Mouse (Mus musculus) limb, embryonic 13.5 days (tissue): ENCODE measurements at regions not wholly inside any gene's neighbourhood (a gene's known extent, or its start where the extent isn't known, plus 50 kb on each side); places are given as distances from the start of the nearest gene placed in this dataset.

Experiments
- ATAC-seq: fragments of 200-750 bp; cut with Nextera tagmentation; 2 replicates; pipeline ENCODE4 v1.8.0; 2017; ENCODE audit warnings: low read depth, moderate number of reproducible peaks, moderate TSS enrichment; ENCODE audit not compliant: low FRiP score
- H3K27ac ChIP-seq: fragments of 300-500 bp; sonication (generic); 2 replicates; pipeline ENCODE4 v1.5.1; 2015; ENCODE audit warnings: inconsistent platforms, mild to moderate bottlenecking, moderate library complexity
- H3K27me3 ChIP-seq: fragments of 300-500 bp; sonication (generic); 2 replicates; pipeline ENCODE4 v1.6.1; 2015; ENCODE audit warnings: mild to moderate bottlenecking, inconsistent platforms
- H3K36me3 ChIP-seq: fragments of 300-500 bp; sonication (generic); 2 replicates; pipeline ENCODE4 v1.6.1; 2015; ENCODE audit warnings: inconsistent platforms, mild to moderate bottlenecking, moderate library complexity
- H3K4me1 ChIP-seq: fragments of 300-500 bp; sonication (generic); 2 replicates; pipeline ENCODE4 v1.6.1; 2015; ENCODE audit warnings: inconsistent platforms
- H3K4me2 ChIP-seq: fragments of 300-500 bp; sonication (generic); replicated peaks from 2 replicates; pipeline ENCODE4 v1.6.1; 2015; ENCODE audit warnings: inconsistent platforms, mild to moderate bottlenecking, moderate library complexity
- H3K4me3 ChIP-seq: fragments of 300-500 bp; sonication (generic); 2 replicates; pipeline ENCODE4 v1.5.1; 2015; ENCODE audit warnings: moderate library complexity, mild to moderate bottlenecking, inconsistent platforms
- H3K9ac ChIP-seq: fragments of 300-500 bp; sonication (generic); 2 replicates; pipeline ENCODE4 v1.6.1; 2015; ENCODE audit warnings: mild to moderate bottlenecking, inconsistent platforms
- H3K9me3 ChIP-seq: fragments of 300-500 bp; sonication (generic); 2 replicates; pipeline ENCODE4 v1.6.1; 2016; ENCODE audit warnings: inconsistent platforms
- WGBS: fragments of 180-500 bp; shearing (Covaris S2); methylation state at CpG from one replicate; pipeline ENCODE4 v1.1.7; 2015; 5-methylcytosine and 5-hydroxymethylcytosine counted together

DNA sequence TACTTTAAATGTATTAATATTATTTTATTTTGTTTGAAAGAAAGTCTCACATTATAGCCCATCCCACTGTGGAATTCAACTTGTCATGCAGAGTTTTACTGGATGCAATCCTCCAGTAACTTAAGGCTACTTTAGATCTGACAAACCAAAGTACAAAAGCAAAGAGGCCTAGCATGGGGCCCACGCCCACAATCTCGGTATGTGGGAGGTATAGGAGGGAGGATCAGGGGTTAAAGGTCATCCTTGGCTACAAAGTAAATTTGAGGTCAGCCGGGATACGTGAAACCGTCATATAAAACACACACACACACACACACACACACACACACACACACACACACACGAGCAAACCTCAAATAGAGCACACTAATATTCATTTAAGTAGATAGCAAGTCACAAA lies 51.3 kb upstream of the Tbl1xr1 start:
- Histone ChIP-seq H3K36me3 (no peaks in the 10 kb centered on the region), H3K9ac (no peak overlapping the region), H3K27ac (no peak overlapping the region), H3K27me3 (no peaks in the 10 kb centered on the region), H3K4me2 (no peak overlapping the region), H3K4me1 (peaks cover 30% of the 10 kb centered on the region), H3K9me3 (no peaks in the 10 kb centered on the region), H3K4me3 (no peak overlapping the region)
- 17% methylated on average over 6 of the region's 6 CpGs for WGBS
- no peak for ATAC-seq

DNA sequence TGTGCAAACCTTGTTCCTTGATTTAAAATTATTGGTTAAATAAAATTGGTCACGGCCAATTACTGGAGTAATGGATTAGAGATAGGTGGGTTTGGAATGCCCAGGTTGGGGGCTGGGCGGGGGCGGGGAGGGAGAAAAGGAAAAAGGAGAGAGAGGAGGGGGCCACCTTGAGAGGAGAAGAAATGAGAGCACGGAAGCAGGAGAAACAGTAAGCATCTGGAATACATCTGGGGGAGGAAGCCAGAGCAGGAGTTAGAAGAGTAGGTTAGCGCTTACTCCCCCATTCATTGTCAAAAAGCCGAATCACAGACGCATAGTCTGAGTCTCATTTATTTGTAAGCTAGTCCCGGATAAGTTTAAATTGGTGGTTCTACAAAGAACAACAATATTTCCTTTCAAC lies 50.8 kb upstream of the Tbl1xr1 start:
- Histone ChIP-seq H3K4me3 (no peak overlapping the region), H3K9ac (no peak overlapping the region), H3K4me1 (peaks cover 30% of the 10 kb centered on the region), H3K9me3 (no peaks in the 10 kb centered on the region), H3K27me3 (no peaks in the 10 kb centered on the region), H3K4me2 (no peak overlapping the region; the same call in 1 of the 2 replicates), H3K36me3 (no peaks in the 10 kb centered on the region), H3K27ac (no peak overlapping the region)
- ATAC-seq = no peak
- WGBS = 26% methylated on average over 8 of the region's 8 CpGs
